Mouse (Mus musculus) heart, embryonic 12.5 days (tissue): ENCODE results near the gene Gpr45. TPM values are rescaled to one million over a fixed set of nuclear protein-coding genes. Genes with fewer than 3 reads are reported as not detected.

Experiments used
- ATAC-seq: fragments of 200-750 bp; cut with Nextera tagmentation; 2 replicates; pipeline ENCODE4 v1.8.0; 2017; ENCODE audit warnings: moderate TSS enrichment, moderate library complexity; ENCODE audit not compliant: insufficient number of reproducible peaks, low FRiP score
- H3K27ac ChIP-seq: fragments of 300-500 bp; sonication (generic); 2 replicates; pipeline ENCODE4 v1.5.1; 2016; ENCODE audit warnings: mild to moderate bottlenecking, moderate library complexity; ENCODE audit not compliant: poor library complexity, severe bottlenecking
- H3K27me3 ChIP-seq: fragments of 300-500 bp; sonication (generic); replicated peaks from 2 replicates; pipeline ENCODE4 v1.6.1; 2016; ENCODE audit warnings: mild to moderate bottlenecking, moderate library complexity
- H3K36me3 ChIP-seq: fragments of 300-500 bp; sonication (generic); 2 replicates; pipeline ENCODE4 v1.6.1; 2016; ENCODE audit warnings: mild to moderate bottlenecking, moderate library complexity
- H3K4me1 ChIP-seq: fragments of 300-500 bp; sonication (generic); replicated peaks from 2 replicates; pipeline ENCODE4 v1.6.1; 2016; ENCODE audit warnings: mild to moderate bottlenecking
- H3K4me2 ChIP-seq: fragments of 300-500 bp; sonication (generic); 2 replicates; pipeline ENCODE4 v1.6.1; 2016; ENCODE audit warnings: mild to moderate bottlenecking, moderate library complexity
- H3K4me3 ChIP-seq: fragments of 300-500 bp; sonication (generic); 2 replicates; pipeline ENCODE4 v1.5.1; 2016; ENCODE audit warnings: mild to moderate bottlenecking
- H3K9ac ChIP-seq: fragments of 300-500 bp; sonication (generic); 2 replicates; pipeline ENCODE4 v1.6.1; 2016; ENCODE audit warnings: mild to moderate bottlenecking, moderate library complexity
- H3K9me3 ChIP-seq: fragments of 300-500 bp; sonication (generic); replicated peaks from 2 replicates; pipeline ENCODE4 v1.6.1; 2016; ENCODE audit warnings: mild to moderate bottlenecking, moderate library complexity
- WGBS: fragments of 180-500 bp; shearing (Covaris S2); methylation state at CpG from one replicate; pipeline ENCODE4 v1.1.7; 2016; 5-methylcytosine and 5-hydroxymethylcytosine counted together
- polyA plus RNA-seq: library from polyadenylated mRNA; unstranded; fragments of >200 nt; fragmentation: Nextera tagmentation; extraction: Ambion mirVana; gene quantifications from 2 replicates; pipeline ENCODE4 v1.2.1, GENCODE M21; 2016

Gpr45 gene
- 3.0 and 3.1 TPM in 2 replicates for polyA plus RNA-seq

- Histone ChIP-seq H3K36me3 (no peaks in the 10 kb centered on the region), H3K27ac (no peak within 1 kb of the TSS), H3K9ac (peak within 1 kb of the TSS; percentile 81), H3K9me3 (no peaks in the 10 kb centered on the region), H3K4me3 (peak within 1 kb of the TSS; percentile 84), H3K4me1 (0 out of 2 replicates have a peak, but pooled peaks cover 3% of the 10 kb centered on the region), H3K4me2 (peak within 1 kb of the TSS; percentile 94), H3K27me3 (no peaks in the 10 kb centered on the region)
- ATAC-seq, result peak; percentile 83
- WGBS, result under 1% methylated on average over 64 of the region's 71 CpGs
These were observed at the start of gene Gpr45 for GRCm38 (mm10) chr1:42952734-42953481. Gene Gpr45 (plus strand): TSS chr1:42952872.

GRCm38 (mm10) chr1:42905148-42905547 lies 47.5 kb upstream of the Gpr45 start:
- H3K9ac ChIP-seq, result no peak overlapping the region
- no peak overlapping the region for H3K27ac ChIP-seq
- H3K4me2 ChIP-seq, result no peak overlapping the region
- no peak overlapping the region for H3K4me3 ChIP-seq
- H3K9me3 ChIP-seq, result no peaks in the 10 kb centered on the region
- H3K4me1 ChIP-seq, result no peaks in the 10 kb centered on the region
- no peak for ATAC-seq
- peaks cover 30% of the 10 kb centered on the region for H3K36me3 ChIP-seq
- H3K27me3 ChIP-seq, result no peaks in the 10 kb centered on the region
- WGBS, result 83% methylated on average over 11 of the region's 11 CpGs

GRCm38 (mm10) chr1:42906696-42907095 lies 46.0 kb upstream of the Gpr45 start:
- no peak overlapping the region for H3K4me2 ChIP-seq
- no peak overlapping the region for H3K4me3 ChIP-seq
- no peak overlapping the region for H3K27ac ChIP-seq
- H3K36me3 ChIP-seq, result peaks cover 18% of the 10 kb centered on the region
- no peak for ATAC-seq
- H3K9ac ChIP-seq, result no peak overlapping the region
- H3K4me1 ChIP-seq, result peaks cover 8% of the 10 kb centered on the region; the same call in 1 of the 2 replicates
- WGBS, result 82% methylated on average over 7 of the region's 7 CpGs
- no peaks in the 10 kb centered on the region for H3K27me3 ChIP-seq
- H3K9me3 ChIP-seq, result no peaks in the 10 kb centered on the region

- Histone ChIP-seq H3K9me3 (no peaks in the 10 kb centered on the region), H3K4me1 (peaks cover 9% of the 10 kb centered on the region; the same call in 1 of the 2 replicates), H3K27ac (no peak overlapping the region), H3K4me3 (no peak overlapping the region), H3K9ac (no peak overlapping the region), H3K27me3 (no peaks in the 10 kb centered on the region), H3K4me2 (no peak overlapping the region), H3K36me3 (peaks cover 18% of the 10 kb centered on the region)
- WGBS, result 74% methylated on average over 4 of the region's 4 CpGs
- no peak for ATAC-seq
These were observed 45.5 kb upstream of the Gpr45 start for GRCm38 (mm10) chr1:42907153-42907552.

GRCm38 (mm10) chr1:42915062-42915461 lies 37.6 kb upstream of the Gpr45 start:
- H3K4me2 ChIP-seq, result no peak overlapping the region
- peaks cover 13% of the 10 kb centered on the region; the same call in 1 of the 2 replicates for H3K4me1 ChIP-seq
- no peak overlapping the region for H3K4me3 ChIP-seq
- no peaks in the 10 kb centered on the region for H3K9me3 ChIP-seq
- H3K9ac ChIP-seq, result no peak overlapping the region
- 14% methylated on average over 4 of the region's 4 CpGs for WGBS
- no peak overlapping the region for H3K27ac ChIP-seq
- H3K36me3 ChIP-seq, result no peaks in the 10 kb centered on the region
- no peak for ATAC-seq
- no peaks in the 10 kb centered on the region for H3K27me3 ChIP-seq

GRCm38 (mm10) chr1:42916719-42917118 lies 36.0 kb upstream of the Gpr45 start:
- 0 out of 2 replicates have a peak, but pooled peaks cover 5% of the 10 kb centered on the region for H3K4me1 ChIP-seq
- 81% methylated on average over 7 of the region's 7 CpGs for WGBS
- H3K27me3 ChIP-seq, result no peaks in the 10 kb centered on the region

GRCm38 (mm10) chr1:42917908-42918307 lies 34.8 kb upstream of the Gpr45 start:
- no peaks in the 10 kb centered on the region for H3K27me3 ChIP-seq
- peak overlapping the region; percentile 31 for H3K4me2 ChIP-seq
- no peaks in the 10 kb centered on the region for H3K36me3 ChIP-seq
- no peaks in the 10 kb centered on the region for H3K4me1 ChIP-seq
- WGBS, result 19% methylated on average over 4 of the region's 4 CpGs
- no peak overlapping the region for H3K9ac ChIP-seq
- H3K9me3 ChIP-seq, result no peaks in the 10 kb centered on the region
- H3K27ac ChIP-seq, result no peak overlapping the region
- ATAC-seq, result 0 out of 2 replicates have a peak, but pooled peaks have one; percentile 39
- no peak overlapping the region for H3K4me3 ChIP-seq

More at GRCm38 (mm10) chr1:42916719-42917118, 36.0 kb upstream of the Gpr45 start:
- H3K27ac ChIP-seq, result no peak overlapping the region
- H3K4me2 ChIP-seq, result no peak overlapping the region
- no peak overlapping the region for H3K4me3 ChIP-seq
- no peak for ATAC-seq
- no peak overlapping the region for H3K9ac ChIP-seq
- H3K9me3 ChIP-seq, result no peaks in the 10 kb centered on the region
- H3K36me3 ChIP-seq, result no peaks in the 10 kb centered on the region

- Histone ChIP-seq H3K4me1 (no peaks in the 10 kb centered on the region), H3K27ac (no peak overlapping the region), H3K4me2 (no peak overlapping the region), H3K4me3 (no peak overlapping the region), H3K9ac (no peak overlapping the region), H3K36me3 (no peaks in the 10 kb centered on the region), H3K9me3 (no peaks in the 10 kb centered on the region), H3K27me3 (no peaks in the 10 kb centered on the region)
- WGBS, result 69% methylated on average over 5 of the region's 5 CpGs
- ATAC-seq, result no peak
These were observed 28.7 kb upstream of the Gpr45 start for GRCm38 (mm10) chr1:42923924-42924323.

GRCm38 (mm10) chr1:42933613-42934012 lies 19.1 kb upstream of the Gpr45 start:
- Histone ChIP-seq H3K4me3 (no peak overlapping the region), H3K4me2 (no peak overlapping the region), H3K4me1 (no peaks in the 10 kb centered on the region), H3K9ac (no peak overlapping the region), H3K27ac (no peak overlapping the region), H3K9me3 (no peaks in the 10 kb centered on the region), H3K36me3 (no peaks in the 10 kb centered on the region), H3K27me3 (no peaks in the 10 kb centered on the region)
- ATAC-seq, result no peak
- 79% methylated on average over 1 of the region's 1 CpGs for WGBS

GRCm38 (mm10) chr1:42948486-42948885 lies 4.2 kb upstream of the Gpr45 start:
- no peaks in the 10 kb centered on the region for H3K27me3 ChIP-seq
- H3K4me3 ChIP-seq, result no peak overlapping the region
- 0 out of 2 replicates have a peak, but pooled peaks cover under 1% of the 10 kb centered on the region for H3K4me1 ChIP-seq
- no peak for ATAC-seq
- H3K36me3 ChIP-seq, result no peaks in the 10 kb centered on the region
- no peak overlapping the region for H3K4me2 ChIP-seq
- 72% methylated on average over 4 of the region's 4 CpGs for WGBS
- H3K9me3 ChIP-seq, result no peaks in the 10 kb centered on the region
- no peak overlapping the region for H3K27ac ChIP-seq
- H3K9ac ChIP-seq, result no peak overlapping the region

- Histone ChIP-seq H3K27ac (no peak overlapping the region), H3K9ac (peak overlapping the region; percentile 81), H3K4me3 (peak overlapping the region; percentile 84), H3K36me3 (no peaks in the 10 kb centered on the region), H3K4me1 (0 out of 2 replicates have a peak, but pooled peaks cover 3% of the 10 kb centered on the region), H3K4me2 (peak overlapping the region; percentile 94), H3K9me3 (no peaks in the 10 kb centered on the region), H3K27me3 (no peaks in the 10 kb centered on the region)
- 3% methylated on average over 16 of the region's 16 CpGs for WGBS
- peak; percentile 42; the same call in 1 of the 2 replicates for ATAC-seq
These were observed 780 bp downstream of the Gpr45 start for GRCm38 (mm10) chr1:42953482-42953822.
